Mouse (Mus musculus) heart, adult 2 months (tissue): Measurements from ENCODE around the gene Stx8. TPM values are rescaled to one million over a fixed set of nuclear protein-coding genes. Genes with fewer than 3 reads are reported as not detected.

Source experiments
- DNase-seq, 2 experiments: peaks; one replicate each; pipeline ENCODE4 v3.0.0; 2021
- H3K27ac ChIP-seq: fragments of 200-600 bp; 2 replicates; pipeline ENCODE4 v1.8.1; 2022
- H3K27me3 ChIP-seq: fragments of 200-500 bp; 2 replicates; pipeline ENCODE4 v1.6.1; 2012; ENCODE audit warnings: mild to moderate bottlenecking, low read length, inconsistent platforms, mixed read lengths; ENCODE audit not compliant: control insufficient read depth, insufficient read depth
- H3K36me3 ChIP-seq: fragments of 200-500 bp; 2 replicates; pipeline ENCODE4 v1.6.1; 2012; ENCODE audit warnings: low read length, inconsistent platforms; ENCODE audit not compliant: control insufficient read depth, insufficient read depth
- H3K4me1 ChIP-seq: fragments of 200-500 bp; 2 replicates; pipeline ENCODE4 v1.6.1; 2011; ENCODE audit warnings: low read length; ENCODE audit not compliant: control insufficient read depth, insufficient read depth
- H3K4me3 ChIP-seq: fragments of 200-600 bp; 2 replicates; pipeline ENCODE4 v1.8.1; 2022
- H3K79me2 ChIP-seq: fragments of 200-500 bp; replicated peaks from 2 replicates; pipeline ENCODE4 v1.6.1; 2012; ENCODE audit warnings: mild to moderate bottlenecking, inconsistent platforms, low read length, moderate library complexity, mixed read lengths; ENCODE audit not compliant: control insufficient read depth, insufficient read depth
- H3K9ac ChIP-seq: fragments of 200-500 bp; 2 replicates; pipeline ENCODE4 v1.6.1; 2012; ENCODE audit warnings: low read depth, mild to moderate bottlenecking, control low read depth, inconsistent platforms, low read length, mixed read lengths
- CTCF ChIP-seq: fragments of 200-600 bp; IDR thresholded peaks from 2 replicates; pipeline ENCODE4 v1.8.1; 2022; ENCODE audit warnings: antibody characterized with exemption, mild to moderate bottlenecking, moderate library complexity
- EP300 ChIP-seq: fragments of 200-500 bp; IDR thresholded peaks from 2 replicates; pipeline ENCODE4 v1.6.1; 2011; ENCODE audit warnings: low read depth, low read length, control low read depth; ENCODE audit not compliant: insufficient read depth
- POLR2A ChIP-seq: fragments of 200-500 bp; IDR thresholded peaks from 2 replicates; pipeline ENCODE4 v1.6.1; 2011; ENCODE audit warnings: mild to moderate bottlenecking, low read depth, low read length, control low read depth; ENCODE audit not compliant: insufficient read depth
- WGBS: fragments of 180-500 bp; shearing (Covaris S2); methylation state at CpG from one replicate; pipeline ENCODE4 v1.1.7; 2018; 5-methylcytosine and 5-hydroxymethylcytosine counted together
- intact Hi-C: fragments of 180-260 bp; cut with DNase I; formaldehyde crosslinking; loops from one replicate; pipeline ENCODE4 v1.15.1; 2025
- polyA plus RNA-seq: library from polyadenylated mRNA; depleted of rRNA; stranded (reverse); fragments of >200 nt; gene quantifications from 2 replicates; pipeline ENCODE4 v1.2.3, GENCODE M21; 2012
- total RNA-seq, 2 experiments: library from RNA; stranded (reverse); gene quantifications; 2 replicates each; pipeline ENCODE4 v1.2.3; 2021

Stx8 gene
- total and polyA plus RNA-seq, 3 experiments, result 6.7 to 29.1 (median 22.6) TPM

GRCm38 (mm10) chr11:68146456-68146851, 180.5 kb downstream of the Stx8 start:
- Histone ChIP-seq H3K9ac (no peak overlapping the region), H3K27me3 (no peaks in the 10 kb centered on the region), H3K79me2 (no peaks in the 10 kb centered on the region), H3K4me3 (no peak overlapping the region), H3K4me1 (peaks cover 3% of the 10 kb centered on the region; the same call in 1 of the 2 replicates), H3K27ac (no peak overlapping the region), H3K36me3 (no peaks in the 10 kb centered on the region)
- TF ChIP-seq EP300, result no peak
- no peak for TF ChIP-seq POLR2A
- TF ChIP-seq CTCF, result no peak
- WGBS, result 90% methylated on average over 4 of the region's 4 CpGs
- intact Hi-C loops, result no loop called here
- DNase-seq, result no peak

DNA sequence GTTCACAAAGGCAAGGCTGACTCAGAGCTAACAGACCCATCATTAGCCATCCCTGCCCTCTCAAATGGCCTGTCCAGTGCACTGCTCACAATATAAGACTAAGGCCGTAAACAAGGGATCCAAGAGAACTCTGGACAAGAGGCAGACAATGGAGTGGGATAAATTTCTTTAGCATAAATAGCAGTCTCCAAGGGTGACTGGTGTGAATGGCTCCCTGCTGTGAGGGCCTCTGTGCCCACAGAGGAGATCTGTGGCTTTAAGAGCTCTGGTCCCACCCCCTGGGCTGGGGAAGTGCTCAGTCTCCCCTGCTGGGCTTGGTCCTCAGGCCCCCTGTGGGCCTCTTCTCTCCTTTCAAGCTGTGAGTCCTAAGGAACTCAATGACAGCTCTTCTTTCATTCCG, 184.9 kb downstream of the Stx8 start:
- Histone ChIP-seq H3K36me3 (no peaks in the 10 kb centered on the region), H3K9ac (no peak overlapping the region), H3K4me1 (no peaks in the 10 kb centered on the region; the same call in none of the 2 replicates), H3K79me2 (no peaks in the 10 kb centered on the region), H3K27ac (no peak overlapping the region), H3K27me3 (no peaks in the 10 kb centered on the region), H3K4me3 (no peak overlapping the region)
- intact Hi-C loops, result no loop called here
- 90% methylated on average over 2 of the region's 2 CpGs for WGBS
- no peak for DNase-seq
- TF ChIP-seq POLR2A, result no peak
- TF ChIP-seq CTCF, result no peak
- no peak for TF ChIP-seq EP300

- no peaks in the 10 kb centered on the region for H3K79me2 ChIP-seq
- no peaks in the 10 kb centered on the region for H3K27me3 ChIP-seq
- H3K9ac ChIP-seq, result no peak overlapping the region
- no peaks in the 10 kb centered on the region; the same call in none of the 2 replicates for H3K4me1 ChIP-seq
- no peak overlapping the region for H3K27ac ChIP-seq
- no peaks in the 10 kb centered on the region for H3K36me3 ChIP-seq
- intact Hi-C loops, result no loop called here
- no peak for DNase-seq
- no peak overlapping the region for H3K4me3 ChIP-seq
- TF ChIP-seq CTCF (no peak), EP300 (no peak), POLR2A (no peak)
Observed at GRCm38 (mm10) chr11:68155821-68156220, 189.8 kb downstream of the Stx8 start.

GRCm38 (mm10) chr11:68158166-68158565, 192.2 kb downstream of the Stx8 start:
- intact Hi-C loops, result no loop called here
- no peak overlapping the region for H3K9ac ChIP-seq
- no peak for DNase-seq
- H3K36me3 ChIP-seq, result no peaks in the 10 kb centered on the region
- H3K4me3 ChIP-seq, result no peak overlapping the region
- TF ChIP-seq EP300 (no peak), CTCF (no peak), POLR2A (no peak)
- no peaks in the 10 kb centered on the region for H3K27me3 ChIP-seq
- 84% methylated on average over 3 of the region's 3 CpGs for WGBS
- H3K79me2 ChIP-seq, result no peaks in the 10 kb centered on the region
- no peaks in the 10 kb centered on the region; the same call in none of the 2 replicates for H3K4me1 ChIP-seq
- H3K27ac ChIP-seq, result no peak overlapping the region

DNA sequence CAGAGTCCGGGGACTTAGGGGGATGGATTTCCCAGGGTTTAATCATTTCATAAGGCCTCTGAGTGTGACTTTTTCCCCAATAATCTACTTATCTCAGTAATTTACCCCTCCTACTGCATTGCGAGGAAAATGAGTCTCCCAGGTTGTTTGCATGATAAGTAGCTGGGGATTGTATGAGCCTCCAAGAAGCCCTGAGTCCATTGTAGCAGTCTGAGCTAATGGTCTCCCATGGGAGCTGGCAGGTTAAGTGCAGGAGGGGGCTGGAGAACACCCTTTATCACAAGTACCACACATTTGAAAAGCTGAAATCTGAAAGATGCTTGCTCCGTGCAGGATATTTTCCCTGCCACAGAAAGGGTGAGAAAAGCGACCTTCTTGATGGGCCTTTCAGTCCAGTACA, 193.9 kb downstream of the Stx8 start:
- no peaks in the 10 kb centered on the region for H3K79me2 ChIP-seq
- no peak overlapping the region for H3K27ac ChIP-seq
- TF ChIP-seq CTCF (no peak), POLR2A (no peak), EP300 (no peak)
- no peaks in the 10 kb centered on the region for H3K36me3 ChIP-seq
- H3K4me3 ChIP-seq, result no peak overlapping the region
- no peaks in the 10 kb centered on the region for H3K27me3 ChIP-seq
- no peak overlapping the region for H3K9ac ChIP-seq
- no peak for DNase-seq
- H3K4me1 ChIP-seq, result no peaks in the 10 kb centered on the region; the same call in none of the 2 replicates
- intact Hi-C loops, result no loop called here
- 82% methylated on average over 4 of the region's 4 CpGs for WGBS

GRCm38 (mm10) chr11:68164408-68164807, 198.4 kb downstream of the Stx8 start:
- no peak overlapping the region for H3K9ac ChIP-seq
- no peaks in the 10 kb centered on the region for H3K79me2 ChIP-seq
- no peaks in the 10 kb centered on the region for H3K36me3 ChIP-seq
- H3K4me3 ChIP-seq, result no peak overlapping the region
- H3K27me3 ChIP-seq, result no peaks in the 10 kb centered on the region
- TF ChIP-seq EP300 (no peak), CTCF (no peak), POLR2A (no peak)
- no peaks in the 10 kb centered on the region for H3K4me1 ChIP-seq
- intact Hi-C loops, result no loop called here
- WGBS, result 96% methylated on average over 5 of the region's 5 CpGs
- no peak for DNase-seq
- no peak overlapping the region for H3K27ac ChIP-seq
